Mouse (Mus musculus): ENCODE data around the gene Olfr1496. TPM values are rescaled to one million over a fixed set of nuclear protein-coding genes. Genes with fewer than 3 reads are reported as not detected.
"Not testable (repeated sequence)": the region's sequence is repeated elsewhere in the genome, so short reads cannot be mapped to it uniquely, and the experiment has no call there.

The Olfr1496 gene
- total RNA-seq (2014; fragmentation: Nextera tagmentation): not detected in 2 replicates
- total RNA-seq (2017): 0.27 and 0.29 TPM in 2 replicates
- polyA plus RNA-seq (2012): not detected in 2 replicates

GRCm38 (mm10) chr19:13777578-13777977 is at the start of gene Olfr1496:
Gene Olfr1496 (plus strand): TSS chr19:13777878.
- Histone ChIP-seq H3K4me3 (ENCODE audit: low read depth, low read length) (no peak within 1 kb of the TSS), H3K4me1 (ENCODE audit: insufficient read depth, low read depth, low read length) (no peaks in the 10 kb centered on the region), H3K27me3 (ENCODE audit: insufficient read depth, low read length) (no peaks in the 10 kb centered on the region), H3K36me3 (replicated peaks) (no peaks in the 10 kb centered on the region), H3K9me3 (replicated peaks) (no peaks in the 10 kb centered on the region)
- no peak for DNase-seq (ENCODE audit: low spot score)
- TF ChIP-seq GATA2 (IDR thresholded peaks at IDR 0.05; ENCODE audit: borderline replicate concordance, low read depth, low read length): no peak
- no peak for TF ChIP-seq CTCF (IDR thresholded peaks at IDR 0.05; ENCODE audit: low read depth, low read length)
- no peak for TF ChIP-seq GATA1 (IDR thresholded peaks at IDR 0.05; ENCODE audit: borderline replicate concordance, low read length)
- no peak for TF ChIP-seq POLR2AphosphoS5 (IDR thresholded peaks at IDR 0.05; ENCODE audit: insufficient replicate concordance, low read depth, low read length)
- no peak for TF ChIP-seq TAL1 (conservative IDR thresholded peaks at IDR 0.05; ENCODE audit: low read depth, low read length)
- no peak for ATAC-seq (ENCODE audit: extremely low read depth, insufficient number of reproducible peaks, low FRiP score, poor library complexity, severe bottlenecking)

- no peak for ATAC-seq (ENCODE audit: extremely low read depth, insufficient number of reproducible peaks, low FRiP score, poor library complexity, severe bottlenecking)
- no peak for DNase-seq (ENCODE audit: low spot score)
- H3K4me1 ChIP-seq (ENCODE audit: insufficient read depth, low read depth, low read length): no peaks in the 10 kb centered on the region
- no peaks in the 10 kb centered on the region for H3K9me3 ChIP-seq (replicated peaks)
- no peak for TF ChIP-seq GATA2 (IDR thresholded peaks at IDR 0.05; ENCODE audit: borderline replicate concordance, low read depth, low read length)
- TF ChIP-seq GATA1 (IDR thresholded peaks at IDR 0.05; ENCODE audit: borderline replicate concordance, low read length): no peak
- TF ChIP-seq POLR2AphosphoS5 (IDR thresholded peaks at IDR 0.05; ENCODE audit: insufficient replicate concordance, low read depth, low read length): no peak
- TF ChIP-seq TAL1 (conservative IDR thresholded peaks at IDR 0.05; ENCODE audit: low read depth, low read length): no peak
- TF ChIP-seq CTCF (IDR thresholded peaks at IDR 0.05; ENCODE audit: low read depth, low read length): no peak
- no peaks in the 10 kb centered on the region for H3K36me3 ChIP-seq (replicated peaks)
- H3K4me3 ChIP-seq (ENCODE audit: low read depth, low read length): no peak within 1 kb of the TSS
- H3K27me3 ChIP-seq (ENCODE audit: insufficient read depth, low read length): no peaks in the 10 kb centered on the region
These were observed 38.2 kb upstream of the Olfr1496 start, which contains the start of gene Olfr1494 for GRCm38 (mm10) chr19:13739428-13739827. Gene Olfr1494 (plus strand): TSS chr19:13739728.

GRCm38 (mm10) chr19:13749366-13749765 is 28.3 kb upstream of the Olfr1496 start:
- Histone ChIP-seq H3K36me3 (replicated peaks) (no peaks in the 10 kb centered on the region), H3K4me1 (ENCODE audit: insufficient read depth, low read depth, low read length) (no peaks in the 10 kb centered on the region), H3K4me3 (ENCODE audit: low read depth, low read length) (no peak overlapping the region), H3K9me3 (replicated peaks) (no peaks in the 10 kb centered on the region), H3K27me3 (ENCODE audit: insufficient read depth, low read length) (no peaks in the 10 kb centered on the region)
- no peak for DNase-seq (ENCODE audit: low spot score)
- TF ChIP-seq TAL1 (conservative IDR thresholded peaks at IDR 0.05; ENCODE audit: low read depth, low read length) (no peak), POLR2AphosphoS5 (IDR thresholded peaks at IDR 0.05; ENCODE audit: insufficient replicate concordance, low read depth, low read length) (no peak), CTCF (IDR thresholded peaks at IDR 0.05; ENCODE audit: low read depth, low read length) (no peak), GATA2 (IDR thresholded peaks at IDR 0.05; ENCODE audit: borderline replicate concordance, low read depth, low read length) (no peak), GATA1 (IDR thresholded peaks at IDR 0.05; ENCODE audit: borderline replicate concordance, low read length) (no peak)
- ATAC-seq (ENCODE audit: extremely low read depth, insufficient number of reproducible peaks, low FRiP score, poor library complexity, severe bottlenecking): no peak

GRCm38 (mm10) chr19:13764306-13764705 is 13.4 kb upstream of the Olfr1496 start, which contains the start of gene Olfr1495:
Gene Olfr1495 (plus strand): TSS chr19:13764606.
- H3K4me1 ChIP-seq (ENCODE audit: insufficient read depth, low read depth, low read length): no peaks in the 10 kb centered on the region
- no peaks in the 10 kb centered on the region for H3K27me3 ChIP-seq (ENCODE audit: insufficient read depth, low read length)
- no peak within 1 kb of the TSS for H3K4me3 ChIP-seq (ENCODE audit: low read depth, low read length)
- H3K36me3 ChIP-seq (replicated peaks): no peaks in the 10 kb centered on the region
- ATAC-seq (ENCODE audit: extremely low read depth, insufficient number of reproducible peaks, low FRiP score, poor library complexity, severe bottlenecking): no peak
- DNase-seq (ENCODE audit: low spot score): no peak
- TF ChIP-seq TAL1 (conservative IDR thresholded peaks at IDR 0.05; ENCODE audit: low read depth, low read length): no peak
- no peak for TF ChIP-seq CTCF (IDR thresholded peaks at IDR 0.05; ENCODE audit: low read depth, low read length)
- TF ChIP-seq GATA1 (IDR thresholded peaks at IDR 0.05; ENCODE audit: borderline replicate concordance, low read length): no peak
- TF ChIP-seq POLR2AphosphoS5 (IDR thresholded peaks at IDR 0.05; ENCODE audit: insufficient replicate concordance, low read depth, low read length): no peak
- TF ChIP-seq GATA2 (IDR thresholded peaks at IDR 0.05; ENCODE audit: borderline replicate concordance, low read depth, low read length): no peak
- H3K9me3 ChIP-seq (replicated peaks): no peaks in the 10 kb centered on the region

- no peak for DNase-seq (ENCODE audit: low spot score)
- H3K4me1 ChIP-seq (ENCODE audit: insufficient read depth, low read depth, low read length): no peaks in the 10 kb centered on the region
- H3K4me3 ChIP-seq (ENCODE audit: low read depth, low read length): no peak overlapping the region
- ATAC-seq (ENCODE audit: extremely low read depth, insufficient number of reproducible peaks, low FRiP score, poor library complexity, severe bottlenecking): no peak
- no peaks in the 10 kb centered on the region for H3K27me3 ChIP-seq (ENCODE audit: insufficient read depth, low read length)
- H3K9me3 ChIP-seq (replicated peaks): peaks cover 2% of the 10 kb centered on the region; the same call in 1 of the 2 replicates
- no peaks in the 10 kb centered on the region for H3K36me3 ChIP-seq (replicated peaks)
- TF ChIP-seq CTCF (IDR thresholded peaks at IDR 0.05; ENCODE audit: low read depth, low read length): no peak
- no peak for TF ChIP-seq GATA1 (IDR thresholded peaks at IDR 0.05; ENCODE audit: borderline replicate concordance, low read length)
- no peak for TF ChIP-seq POLR2AphosphoS5 (IDR thresholded peaks at IDR 0.05; ENCODE audit: insufficient replicate concordance, low read depth, low read length)
These were observed 9.0 kb upstream of the Olfr1496 start for GRCm38 (mm10) chr19:13768565-13769276.

- H3K36me3 ChIP-seq (replicated peaks): no peaks in the 10 kb centered on the region
- ATAC-seq (ENCODE audit: extremely low read depth, insufficient number of reproducible peaks, low FRiP score, poor library complexity, severe bottlenecking): no peak
These were observed 20.4 kb downstream of the Olfr1496 start, which contains the start of gene Olfr1497 for GRCm38 (mm10) chr19:13798102-13798501. Gene Olfr1497 (minus strand): TSS chr19:13798202.

GRCm38 (mm10) chr19:13805486-13805885 is 27.8 kb downstream of the Olfr1496 start:
- not testable (repeated sequence) for H3K4me1 ChIP-seq (ENCODE audit: insufficient read depth, low read depth, low read length); H3K36me3 ChIP-seq (replicated peaks); H3K9me3 ChIP-seq (replicated peaks); ATAC-seq (ENCODE audit: extremely low read depth, insufficient number of reproducible peaks, low FRiP score, poor library complexity, severe bottlenecking); H3K4me3 ChIP-seq (ENCODE audit: low read depth, low read length); H3K27me3 ChIP-seq (ENCODE audit: insufficient read depth, low read length); DNase-seq (ENCODE audit: low spot score)

More at GRCm38 (mm10) chr19:13798102-13798501, 20.4 kb downstream of the Olfr1496 start, which contains the start of gene Olfr1497:
- TF ChIP-seq POLR2AphosphoS5 (IDR thresholded peaks at IDR 0.05; ENCODE audit: insufficient replicate concordance, low read depth, low read length) (no peak), CTCF (IDR thresholded peaks at IDR 0.05; ENCODE audit: low read depth, low read length) (no peak), TAL1 (conservative IDR thresholded peaks at IDR 0.05; ENCODE audit: low read depth, low read length) (no peak), GATA1 (IDR thresholded peaks at IDR 0.05; ENCODE audit: borderline replicate concordance, low read length) (no peak), GATA2 (IDR thresholded peaks at IDR 0.05; ENCODE audit: borderline replicate concordance, low read depth, low read length) (no peak)
- no peak for DNase-seq (ENCODE audit: low spot score)
- Histone ChIP-seq H3K9me3 (replicated peaks) (no peaks in the 10 kb centered on the region), H3K27me3 (ENCODE audit: insufficient read depth, low read length) (no peaks in the 10 kb centered on the region), H3K4me1 (ENCODE audit: insufficient read depth, low read depth, low read length) (no peaks in the 10 kb centered on the region), H3K4me3 (ENCODE audit: low read depth, low read length) (no peak within 1 kb of the TSS)
